Mouse (Mus musculus) intestine, postnatal 0 days (tissue): Measurements from ENCODE around the gene Plekho1. TPM values are rescaled to one million over a fixed set of nuclear protein-coding genes. Genes with fewer than 3 reads are reported as not detected.
A peak's percentile ranks its signal among the peaks of the same experiment; 100 is the strongest.

ENCODE experiments used
- ATAC-seq: fragments of 200-750 bp; cut with Nextera tagmentation; 2 replicates; pipeline ENCODE4 v1.8.0; 2017; ENCODE audit warnings: mild to moderate bottlenecking, moderate TSS enrichment, moderate library complexity
- H3K27ac ChIP-seq: fragments of 300-500 bp; sonication (generic); 2 replicates; pipeline ENCODE4 v1.5.1; 2014; ENCODE audit warnings: mild to moderate bottlenecking, low read depth, low read length, moderate library complexity
- H3K27me3 ChIP-seq: fragments of 300-500 bp; sonication (generic); replicated peaks from 2 replicates; pipeline ENCODE4 v1.6.1; 2014; ENCODE audit warnings: low read length, mixed read lengths; ENCODE audit not compliant: control insufficient read depth, insufficient read depth
- H3K36me3 ChIP-seq: fragments of 300-500 bp; sonication (generic); 2 replicates; pipeline ENCODE4 v1.6.1; 2014; ENCODE audit warnings: mild to moderate bottlenecking, moderate library complexity; ENCODE audit not compliant: control insufficient read depth, insufficient read depth
- H3K4me1 ChIP-seq: fragments of 300-500 bp; sonication (generic); replicated peaks from 2 replicates; pipeline ENCODE4 v1.6.1; 2014; ENCODE audit warnings: antibody characterized with exemption, low read length, mixed read lengths; ENCODE audit not compliant: control insufficient read depth, insufficient read depth
- H3K4me2 ChIP-seq: fragments of 300-500 bp; sonication (generic); replicated peaks from 2 replicates; pipeline ENCODE4 v1.6.1; 2014; ENCODE audit warnings: low read depth, mild to moderate bottlenecking, moderate library complexity
- H3K4me3 ChIP-seq: fragments of 300-500 bp; sonication (generic); 2 replicates; pipeline ENCODE4 v1.5.1; 2014; ENCODE audit warnings: low read depth, low read length
- H3K9ac ChIP-seq: fragments of 300-500 bp; sonication (generic); 2 replicates; pipeline ENCODE4 v1.6.1; 2014; ENCODE audit warnings: mild to moderate bottlenecking, low read depth, low read length
- H3K9me3 ChIP-seq: fragments of 300-500 bp; sonication (generic); 2 replicates; pipeline ENCODE4 v1.6.1; 2016; ENCODE audit warnings: mixed run types; ENCODE audit not compliant: control insufficient read depth
- CTCF ChIP-seq: sonication (generic); IDR thresholded peaks from 2 replicates; pipeline ENCODE4 v1.5.1; 2016; ENCODE audit warnings: low read depth, mild to moderate bottlenecking, control low read depth, antibody characterized with exemption, moderate library complexity
- WGBS: fragments of 180-500 bp; shearing (Covaris S2); extraction: QIAGEN DNeasy Blood & Tissue Kit; methylation state at CpG from one replicate; pipeline ENCODE4 v1.1.7; 2014; 5-methylcytosine and 5-hydroxymethylcytosine counted together
- polyA plus RNA-seq: library from polyadenylated mRNA; unstranded; fragments of >200 nt; fragmentation: Nextera tagmentation; extraction: Ambion mirVana; gene quantifications from 2 replicates; pipeline ENCODE4 v1.2.1, GENCODE M21; 2015

Gene Plekho1
- polyA plus RNA-seq, 1 experiment from 2014 or later, result 18.9 TPM

DNA sequence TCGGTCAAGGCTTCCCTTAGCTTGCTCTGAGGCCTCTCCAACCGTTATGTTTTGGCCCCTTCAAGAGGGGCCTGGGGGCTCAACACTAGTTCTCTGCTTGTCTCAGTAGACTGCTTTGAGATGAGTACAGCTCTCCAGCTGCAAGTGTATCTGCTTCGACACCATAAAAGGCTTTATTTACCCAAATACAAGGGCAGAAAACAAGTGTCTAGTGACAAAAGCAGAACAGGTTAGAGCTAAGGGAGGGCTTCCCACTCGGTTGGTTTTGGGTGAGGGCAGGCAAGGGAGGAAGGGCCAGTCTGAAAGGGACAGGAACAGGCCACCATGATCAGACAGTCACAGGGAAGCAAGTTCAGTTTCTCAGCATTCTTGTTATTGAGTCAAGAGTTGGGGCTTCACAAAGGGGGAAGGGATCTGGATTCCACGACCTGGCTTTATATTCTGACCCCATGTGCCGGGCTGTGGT is 1.4 kb downstream of the Plekho1 start:
- Histone ChIP-seq H3K27ac (peak overlapping the region; percentile 89), H3K4me3 (peak overlapping the region; percentile 82), H3K9ac (peak overlapping the region; percentile 82), H3K4me1 (peaks cover 3% of the 10 kb centered on the region; the same call in 1 of the 2 replicates), H3K36me3 (peaks cover 30% of the 10 kb centered on the region), H3K4me2 (peak overlapping the region; percentile 94), H3K27me3 (0 out of 2 replicates have a peak, but pooled peaks cover 13% of the 10 kb centered on the region), H3K9me3 (no peaks in the 10 kb centered on the region)
- ATAC-seq, result no peak
- TF ChIP-seq CTCF, result no peak
- 29% methylated on average over 6 of the region's 6 CpGs for WGBS

DNA sequence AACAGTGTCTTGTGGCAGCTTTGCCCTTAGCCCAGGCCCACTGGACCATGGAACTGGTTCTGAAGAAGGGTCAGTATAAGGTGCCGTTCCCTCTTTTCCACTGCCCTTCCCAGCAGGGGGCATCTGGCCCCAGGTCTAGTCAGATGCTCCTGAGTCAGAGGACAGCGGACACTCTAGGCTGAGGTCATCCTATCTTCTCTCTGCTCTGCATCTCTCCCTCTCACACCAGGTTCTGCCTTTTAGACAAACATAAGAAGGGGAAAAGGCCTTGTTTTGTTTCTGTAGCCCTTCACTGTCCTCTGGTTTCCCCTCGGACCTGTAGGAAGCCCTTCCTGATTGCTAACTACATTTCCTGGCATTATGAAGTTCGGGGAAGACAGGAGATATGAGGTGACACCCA is 1.9 kb downstream of the Plekho1 start:
- 40% methylated on average over 4 of the region's 4 CpGs for WGBS
- peaks cover 3% of the 10 kb centered on the region; the same call in 1 of the 2 replicates for H3K4me1 ChIP-seq
- peak overlapping the region; percentile 82 for H3K4me3 ChIP-seq
- H3K27me3 ChIP-seq, result 0 out of 2 replicates have a peak, but pooled peaks cover 13% of the 10 kb centered on the region
- peak overlapping the region; percentile 89 for H3K27ac ChIP-seq
- peak; percentile 53 for TF ChIP-seq CTCF
- peaks cover 35% of the 10 kb centered on the region for H3K36me3 ChIP-seq
- H3K4me2 ChIP-seq, result peak overlapping the region; percentile 94
- H3K9ac ChIP-seq, result no peak overlapping the region
- no peak for ATAC-seq
- no peaks in the 10 kb centered on the region for H3K9me3 ChIP-seq

DNA sequence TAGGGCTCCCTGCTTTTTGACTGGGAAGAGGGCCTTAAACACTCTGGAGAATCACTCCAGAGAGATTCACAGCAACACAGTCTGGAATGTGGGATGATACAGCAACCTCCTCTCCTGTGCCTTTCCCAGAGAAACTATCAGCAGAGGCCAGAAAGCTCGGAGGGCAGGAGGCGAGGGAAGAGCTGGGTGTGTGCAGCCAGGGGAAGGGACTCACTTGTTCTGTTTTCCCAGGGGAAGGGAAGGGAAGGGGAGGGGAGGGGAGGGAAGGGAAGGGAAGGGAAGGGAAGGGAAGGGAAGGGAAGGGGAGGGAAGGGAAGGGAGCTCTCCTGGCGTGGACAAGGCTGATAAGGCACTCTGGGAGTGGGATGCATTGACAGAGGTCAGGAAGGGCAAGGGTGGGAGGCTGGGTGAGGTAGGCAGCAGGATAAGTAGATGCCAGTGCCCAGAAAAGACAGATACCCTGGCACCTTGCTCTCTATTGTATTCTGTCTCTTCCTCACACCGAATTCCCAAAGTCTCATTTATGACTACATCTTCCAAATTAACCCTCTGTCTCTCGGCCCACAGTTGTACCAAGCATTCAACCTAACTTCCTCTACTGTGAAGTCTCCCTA is 2.7 kb downstream of the Plekho1 start:
- peak overlapping the region; percentile 89; the same call in 1 of the 2 replicates for H3K27ac ChIP-seq
- H3K36me3 ChIP-seq, result peaks cover 33% of the 10 kb centered on the region
- TF ChIP-seq CTCF, result no peak
- 38% methylated on average over 5 of the region's 5 CpGs for WGBS
- peak overlapping the region; percentile 94 for H3K4me2 ChIP-seq
- 0 out of 2 replicates have a peak, but pooled peaks cover 13% of the 10 kb centered on the region for H3K27me3 ChIP-seq
- H3K9ac ChIP-seq, result 0 out of 2 replicates have a peak overlapping the region, but pooled peaks have one; percentile 7
- no peak for ATAC-seq
- peaks cover 3% of the 10 kb centered on the region; the same call in 1 of the 2 replicates for H3K4me1 ChIP-seq
- no peak overlapping the region for H3K4me3 ChIP-seq
- H3K9me3 ChIP-seq, result no peaks in the 10 kb centered on the region

DNA sequence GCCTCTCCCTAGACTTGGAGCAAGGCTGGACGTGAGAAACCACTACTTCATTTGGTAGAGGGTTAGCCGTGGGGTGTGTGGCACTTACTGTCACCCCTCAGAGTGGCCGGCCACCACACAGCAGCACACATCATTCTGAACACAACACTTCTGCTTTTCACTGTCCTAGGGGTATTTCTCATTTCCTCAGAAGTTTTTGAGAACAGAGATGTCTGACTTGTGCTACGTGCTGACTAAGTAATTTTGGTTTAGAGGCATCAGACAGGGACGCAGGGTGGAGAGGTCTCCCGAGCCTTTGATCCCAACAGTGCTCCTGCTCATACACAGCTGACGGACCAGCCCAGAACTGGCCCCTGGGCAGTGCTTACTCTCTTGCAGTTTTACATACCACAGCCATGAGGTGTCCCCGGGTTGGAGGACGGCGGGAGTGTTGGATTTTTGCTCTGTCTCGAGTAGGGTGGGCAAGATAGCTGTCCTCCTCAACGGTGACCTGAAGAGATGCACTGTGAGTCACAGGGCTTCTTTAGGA is 5.3 kb downstream of the Plekho1 start:
- H3K9ac ChIP-seq, result no peak overlapping the region
- no peak overlapping the region for H3K4me3 ChIP-seq
- H3K27ac ChIP-seq, result peak overlapping the region; percentile 28; the same call in 1 of the 2 replicates
- no peaks in the 10 kb centered on the region for H3K9me3 ChIP-seq
- 0 out of 2 replicates have a peak, but pooled peaks cover 6% of the 10 kb centered on the region for H3K27me3 ChIP-seq
- WGBS, result 73% methylated on average over 12 of the region's 12 CpGs
- no peak for ATAC-seq
- H3K4me2 ChIP-seq, result no peak overlapping the region
- H3K36me3 ChIP-seq, result peaks cover 33% of the 10 kb centered on the region
- no peak for TF ChIP-seq CTCF
- peaks cover 6% of the 10 kb centered on the region for H3K4me1 ChIP-seq

DNA sequence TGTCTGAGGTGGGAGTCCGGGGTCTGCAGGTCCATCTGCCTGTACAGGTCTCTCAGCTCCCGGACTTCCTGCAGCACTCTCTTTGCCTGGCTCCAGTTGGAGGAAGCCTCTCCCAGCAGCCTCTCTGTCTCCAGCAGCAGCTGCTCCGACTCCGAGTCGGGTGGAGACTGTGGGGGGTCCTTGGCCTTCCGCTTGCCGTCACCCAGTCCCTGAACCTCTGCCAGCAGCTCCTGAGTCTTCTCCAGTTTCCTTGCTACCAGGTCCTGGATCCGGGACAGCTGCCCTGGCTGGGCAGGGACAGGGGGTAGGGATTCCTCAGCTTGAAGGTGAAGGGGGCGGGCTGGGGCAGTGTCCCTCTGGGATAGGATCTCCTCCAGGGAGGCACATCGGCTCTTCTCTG is 6.8 kb downstream of the Plekho1 start:
- Histone ChIP-seq H3K36me3 (peaks cover 33% of the 10 kb centered on the region), H3K9me3 (no peaks in the 10 kb centered on the region), H3K4me1 (peaks cover 8% of the 10 kb centered on the region)

DNA sequence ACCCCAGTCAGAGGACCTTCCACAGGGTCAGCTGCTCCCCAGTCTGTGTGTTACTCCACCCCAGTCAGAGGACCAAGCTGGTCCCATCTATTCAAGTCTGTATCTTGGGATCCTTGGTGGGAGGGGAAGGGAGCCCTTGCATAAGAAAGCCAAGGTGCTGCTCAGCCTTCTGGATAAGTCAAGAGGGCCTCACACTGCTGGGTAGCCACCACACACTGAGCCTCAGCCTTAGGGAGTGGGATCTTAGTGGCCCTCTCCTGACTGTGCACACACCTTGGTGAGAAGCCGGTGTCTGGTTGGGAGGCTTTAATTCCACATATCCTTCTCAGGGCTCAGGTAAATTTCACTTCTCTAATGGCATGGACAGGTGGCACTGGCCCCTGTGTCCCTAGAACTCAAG is 7.7 kb downstream of the Plekho1 start:
- no peak overlapping the region for H3K4me2 ChIP-seq
- TF ChIP-seq CTCF, result no peak
- no peak overlapping the region for H3K9ac ChIP-seq
- no peaks in the 10 kb centered on the region for H3K27me3 ChIP-seq
- WGBS, result 88% methylated on average over 1 of the region's 1 CpGs
- H3K4me3 ChIP-seq, result no peak overlapping the region
- H3K4me1 ChIP-seq, result peaks cover 8% of the 10 kb centered on the region
- peaks cover 33% of the 10 kb centered on the region for H3K36me3 ChIP-seq
- no peak for ATAC-seq
- H3K9me3 ChIP-seq, result no peaks in the 10 kb centered on the region
- peak overlapping the region; percentile 50; the same call in 1 of the 2 replicates for H3K27ac ChIP-seq

More for the DNA sequence above, 6.8 kb downstream of the Plekho1 start:
- no peak for TF ChIP-seq CTCF
- Histone ChIP-seq H3K27me3 (no peaks in the 10 kb centered on the region), H3K9ac (no peak overlapping the region), H3K4me2 (no peak overlapping the region), H3K4me3 (no peak overlapping the region), H3K27ac (peak overlapping the region; percentile 50)
- 63% methylated on average over 10 of the region's 10 CpGs for WGBS
- ATAC-seq, result no peak
